Mouse (Mus musculus) forebrain, embryonic 14.5 days (tissue): ENCODE measurements around the gene Hoxd1. TPM values are rescaled to one million over a fixed set of nuclear protein-coding genes. Genes with fewer than 3 reads are reported as not detected.

ENCODE experiments used
- ATAC-seq: fragments of 200-750 bp; cut with Nextera tagmentation; 2 replicates; pipeline ENCODE4 v1.8.0; 2017; ENCODE audit warnings: mild to moderate bottlenecking, moderate library complexity
- DNase-seq: peaks from one replicate; pipeline ENCODE4 v3.0.0-alpha.2; 2015; ENCODE audit warnings: low spot score
- H3K27ac ChIP-seq: fragments of 300-500 bp; sonication (generic); 2 replicates; pipeline ENCODE4 v1.5.1; 2014; ENCODE audit warnings: low read depth, mild to moderate bottlenecking, control low read depth, low read length, moderate library complexity
- H3K27me3 ChIP-seq: fragments of 300-500 bp; sonication (generic); replicated peaks from 2 replicates; pipeline ENCODE4 v1.6.1; 2014; ENCODE audit warnings: low read length, control low read depth, mixed read lengths; ENCODE audit not compliant: control insufficient read depth, insufficient read depth
- H3K36me3 ChIP-seq: fragments of 300-500 bp; sonication (generic); 2 replicates; pipeline ENCODE4 v1.6.1; 2014; ENCODE audit warnings: low read length, control low read depth; ENCODE audit not compliant: control insufficient read depth, insufficient read depth
- H3K4me1 ChIP-seq: fragments of 300-500 bp; sonication (generic); 2 replicates; pipeline ENCODE4 v1.6.1; 2014; ENCODE audit warnings: antibody characterized with exemption, low read length, control low read depth; ENCODE audit not compliant: control insufficient read depth, insufficient read depth
- H3K4me2 ChIP-seq: fragments of 300-500 bp; sonication (generic); 2 replicates; pipeline ENCODE4 v1.6.1; 2014; ENCODE audit warnings: mild to moderate bottlenecking, control low read depth, low read length
- H3K4me3 ChIP-seq: fragments of 300-500 bp; sonication (generic); 2 replicates; pipeline ENCODE4 v1.5.1; 2014; ENCODE audit warnings: low read depth, low read length, control low read depth
- H3K9ac ChIP-seq: fragments of 300-500 bp; sonication (generic); 2 replicates; pipeline ENCODE4 v1.6.1; 2014; ENCODE audit warnings: mild to moderate bottlenecking, low read length, control low read depth, moderate library complexity
- H3K9me3 ChIP-seq: fragments of 300-500 bp; sonication (generic); replicated peaks from 2 replicates; pipeline ENCODE4 v1.6.1; 2016; ENCODE audit warnings: low read length, control low read depth, mixed read lengths; ENCODE audit not compliant: control insufficient read depth
- WGBS: fragments of 180-500 bp; shearing (Covaris S2); extraction: QIAGEN DNeasy Blood & Tissue Kit; methylation state at CpG from one replicate; pipeline ENCODE4 v1.1.7; 2014; 5-methylcytosine and 5-hydroxymethylcytosine counted together
- polyA plus RNA-seq: library from polyadenylated mRNA; unstranded; fragments of >200 nt; fragmentation: Nextera tagmentation; extraction: Ambion mirVana; gene quantifications from 2 replicates; pipeline ENCODE4 v1.2.1, GENCODE M21; 2014

Hoxd1 gene
- polyA plus RNA-seq, 1 experiment from 2014 or later: not detected

GRCm38 (mm10) chr2:74736688-74737577, 25.8 kb upstream of the Hoxd1 start:
- ATAC-seq: no peak
- H3K27ac ChIP-seq: no peak overlapping the region
- no peaks in the 10 kb centered on the region for H3K9me3 ChIP-seq
- H3K4me2 ChIP-seq: no peak overlapping the region
- H3K36me3 ChIP-seq: no peaks in the 10 kb centered on the region
- H3K4me3 ChIP-seq: no peak overlapping the region
- no peak overlapping the region for H3K9ac ChIP-seq
- WGBS: 3% methylated on average over 15 of the region's 15 CpGs
- peaks cover 4% of the 10 kb centered on the region; the same call in 1 of the 2 replicates for H3K4me1 ChIP-seq
- H3K27me3 ChIP-seq: peaks cover 90% of the 10 kb centered on the region
- no peak for DNase-seq

GRCm38 (mm10) chr2:74737578-74738070, 25.2 kb upstream of the Hoxd1 start:
- Histone ChIP-seq H3K27me3 (peaks cover 90% of the 10 kb centered on the region), H3K9ac (no peak overlapping the region), H3K4me2 (no peak overlapping the region), H3K9me3 (no peaks in the 10 kb centered on the region), H3K27ac (no peak overlapping the region), H3K4me3 (no peak overlapping the region), H3K36me3 (no peaks in the 10 kb centered on the region), H3K4me1 (peaks cover 4% of the 10 kb centered on the region; the same call in 1 of the 2 replicates)
- no peak for ATAC-seq
- DNase-seq: no peak
- 3% methylated on average over 7 of the region's 7 CpGs for WGBS

- 1% methylated on average over 20 of the region's 20 CpGs for WGBS
- peaks cover 4% of the 10 kb centered on the region; the same call in 1 of the 2 replicates for H3K4me1 ChIP-seq
- H3K27ac ChIP-seq: no peak overlapping the region
- peaks cover 94% of the 10 kb centered on the region for H3K27me3 ChIP-seq
- no peaks in the 10 kb centered on the region for H3K9me3 ChIP-seq
- H3K36me3 ChIP-seq: no peaks in the 10 kb centered on the region
- no peak overlapping the region for H3K9ac ChIP-seq
- H3K4me2 ChIP-seq: no peak overlapping the region
- DNase-seq: no peak
- H3K4me3 ChIP-seq: no peak overlapping the region
- ATAC-seq: no peak
These were observed 23.9 kb upstream of the Hoxd1 start for GRCm38 (mm10) chr2:74738623-74739475.

- H3K27me3 ChIP-seq: peaks cover 97% of the 10 kb centered on the region
- no peak overlapping the region for H3K27ac ChIP-seq
- H3K9ac ChIP-seq: no peak overlapping the region
- no peaks in the 10 kb centered on the region for H3K36me3 ChIP-seq
- H3K9me3 ChIP-seq: no peaks in the 10 kb centered on the region
- H3K4me2 ChIP-seq: no peak overlapping the region
- 10% methylated on average over 2 of the region's 2 CpGs for WGBS
- peaks cover 4% of the 10 kb centered on the region; the same call in 1 of the 2 replicates for H3K4me1 ChIP-seq
- ATAC-seq (no peak), DNase-seq (no peak)
- H3K4me3 ChIP-seq: no peak overlapping the region
These were observed 23.3 kb upstream of the Hoxd1 start for GRCm38 (mm10) chr2:74739476-74739800.

- H3K9ac ChIP-seq: no peak overlapping the region
- no peak overlapping the region for H3K4me2 ChIP-seq
These were observed 22.9 kb upstream of the Hoxd1 start for GRCm38 (mm10) chr2:74739869-74740268.

GRCm38 (mm10) chr2:74740311-74741091, 22.3 kb upstream of the Hoxd1 start:
- no peak for DNase-seq
- ATAC-seq: no peak
- no peaks in the 10 kb centered on the region for H3K9me3 ChIP-seq
- H3K4me1 ChIP-seq: peaks cover 4% of the 10 kb centered on the region; the same call in 1 of the 2 replicates
- H3K4me3 ChIP-seq: no peak overlapping the region
- whole genome bisulfite sequencing: under 1% methylated on average over 43 of the region's 43 CpGs
- no peak overlapping the region for H3K9ac ChIP-seq
- H3K4me2 ChIP-seq: no peak overlapping the region
- H3K36me3 ChIP-seq: no peaks in the 10 kb centered on the region
- peaks cover 97% of the 10 kb centered on the region for H3K27me3 ChIP-seq
- H3K27ac ChIP-seq: no peak overlapping the region

More at GRCm38 (mm10) chr2:74739869-74740268, 22.9 kb upstream of the Hoxd1 start:
- DNase-seq (no peak), ATAC-seq (no peak)
- H3K27me3 ChIP-seq: peaks cover 97% of the 10 kb centered on the region
- H3K36me3 ChIP-seq: no peaks in the 10 kb centered on the region
- no peaks in the 10 kb centered on the region for H3K9me3 ChIP-seq
- peaks cover 4% of the 10 kb centered on the region; the same call in 1 of the 2 replicates for H3K4me1 ChIP-seq
- no peak overlapping the region for H3K4me3 ChIP-seq
- 2% methylated on average over 14 of the region's 14 CpGs for WGBS
- H3K27ac ChIP-seq: no peak overlapping the region

GRCm38 (mm10) chr2:74741252-74741978, 21.4 kb upstream of the Hoxd1 start:
- Histone ChIP-seq H3K4me2 (no peak overlapping the region), H3K4me3 (no peak overlapping the region)

DNA sequence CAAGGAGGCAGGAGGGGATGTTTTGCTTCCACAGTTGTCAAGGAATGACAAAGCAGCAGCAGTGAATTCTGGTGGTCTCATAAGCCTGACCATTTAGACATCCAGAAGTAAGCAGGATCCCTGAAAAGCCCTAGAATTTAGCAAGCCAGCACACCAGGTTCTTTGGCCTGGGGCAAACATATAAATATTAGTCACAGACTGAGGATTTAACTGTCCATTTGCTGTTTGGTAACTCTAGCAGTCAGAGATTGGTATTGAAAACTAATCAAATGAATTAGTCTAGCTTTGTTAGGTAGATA, 20.9 kb upstream of the Hoxd1 start:
- H3K36me3 ChIP-seq: no peaks in the 10 kb centered on the region
- no peaks in the 10 kb centered on the region for H3K4me1 ChIP-seq
- no peak overlapping the region for H3K4me3 ChIP-seq
- DNase-seq (no peak), ATAC-seq (no peak)
- no peaks in the 10 kb centered on the region for H3K9me3 ChIP-seq
- no peak overlapping the region for H3K27ac ChIP-seq
- H3K27me3 ChIP-seq: peaks cover 97% of the 10 kb centered on the region
- no peak overlapping the region for H3K4me2 ChIP-seq
- no peak overlapping the region for H3K9ac ChIP-seq

More at GRCm38 (mm10) chr2:74741252-74741978, 21.4 kb upstream of the Hoxd1 start:
- no peaks in the 10 kb centered on the region for H3K4me1 ChIP-seq
- H3K9me3 ChIP-seq: no peaks in the 10 kb centered on the region
- no peak for DNase-seq
- H3K36me3 ChIP-seq: no peaks in the 10 kb centered on the region
- H3K27me3 ChIP-seq: peaks cover 97% of the 10 kb centered on the region
- no peak for ATAC-seq
- H3K9ac ChIP-seq: no peak overlapping the region
- H3K27ac ChIP-seq: no peak overlapping the region
- WGBS: 21% methylated on average over 2 of the region's 3 CpGs
